Mouse (Mus musculus) limb, embryonic 11.5 days (tissue): ENCODE data around the gene Cpsf6. TPM values are rescaled to one million over a fixed set of nuclear protein-coding genes. Genes with fewer than 3 reads are reported as not detected.

Source experiments
- ATAC-seq: fragments of 200-750 bp; cut with Nextera tagmentation; 2 replicates; pipeline ENCODE4 v1.8.0; 2017; ENCODE audit warnings: low read depth; ENCODE audit not compliant: insufficient number of reproducible peaks, low FRiP score, low TSS enrichment
- DNase-seq: peaks from one replicate; pipeline ENCODE4 v3.0.0-alpha.2; 2015; ENCODE audit warnings: low spot score
- H3K27ac ChIP-seq: fragments of 300-500 bp; sonication (generic); replicated peaks from 2 replicates; pipeline ENCODE4 v1.5.1; 2014; ENCODE audit warnings: low read depth, mild to moderate bottlenecking, low read length
- H3K27me3 ChIP-seq: fragments of 300-500 bp; sonication (generic); 2 replicates; pipeline ENCODE4 v1.6.1; 2014; ENCODE audit warnings: mild to moderate bottlenecking, low read length, mixed read lengths; ENCODE audit not compliant: control insufficient read depth, insufficient read depth
- H3K36me3 ChIP-seq: fragments of 300-500 bp; sonication (generic); 2 replicates; pipeline ENCODE4 v1.6.1; 2014; ENCODE audit warnings: mild to moderate bottlenecking, low read length, moderate library complexity, mixed read lengths; ENCODE audit not compliant: control insufficient read depth, insufficient read depth
- H3K4me1 ChIP-seq: fragments of 300-500 bp; sonication (generic); 2 replicates; pipeline ENCODE4 v1.6.1; 2014; ENCODE audit warnings: low read length, mixed read lengths; ENCODE audit not compliant: control insufficient read depth, insufficient read depth
- H3K4me2 ChIP-seq: fragments of 300-500 bp; sonication (generic); 2 replicates; pipeline ENCODE4 v1.6.1; 2014; ENCODE audit warnings: low read depth, mild to moderate bottlenecking, moderate library complexity; ENCODE audit not compliant: severe bottlenecking
- H3K4me3 ChIP-seq: fragments of 300-500 bp; sonication (generic); 2 replicates; pipeline ENCODE4 v1.5.1; 2014; ENCODE audit warnings: low read depth, low read length
- H3K9ac ChIP-seq: fragments of 300-500 bp; sonication (generic); 2 replicates; pipeline ENCODE4 v1.6.1; 2014; ENCODE audit warnings: mild to moderate bottlenecking, low read length
- H3K9me3 ChIP-seq: fragments of 300-500 bp; sonication (generic); 2 replicates; pipeline ENCODE4 v1.6.1; 2016; ENCODE audit warnings: low read length; ENCODE audit not compliant: control insufficient read depth
- WGBS: fragments of 180-500 bp; shearing (Covaris S2); extraction: QIAGEN DNeasy Blood & Tissue Kit; methylation state at CpG from one replicate; pipeline ENCODE4 v1.1.7; 2014; 5-methylcytosine and 5-hydroxymethylcytosine counted together
- polyA plus RNA-seq: library from polyadenylated mRNA; unstranded; fragments of >200 nt; fragmentation: Nextera tagmentation; extraction: Ambion mirVana; gene quantifications from 2 replicates; pipeline ENCODE4 v1.2.1, GENCODE M21; 2014

Cpsf6 gene
- polyA plus RNA-seq, 1 experiment from 2014 or later: 225 TPM

DNA sequence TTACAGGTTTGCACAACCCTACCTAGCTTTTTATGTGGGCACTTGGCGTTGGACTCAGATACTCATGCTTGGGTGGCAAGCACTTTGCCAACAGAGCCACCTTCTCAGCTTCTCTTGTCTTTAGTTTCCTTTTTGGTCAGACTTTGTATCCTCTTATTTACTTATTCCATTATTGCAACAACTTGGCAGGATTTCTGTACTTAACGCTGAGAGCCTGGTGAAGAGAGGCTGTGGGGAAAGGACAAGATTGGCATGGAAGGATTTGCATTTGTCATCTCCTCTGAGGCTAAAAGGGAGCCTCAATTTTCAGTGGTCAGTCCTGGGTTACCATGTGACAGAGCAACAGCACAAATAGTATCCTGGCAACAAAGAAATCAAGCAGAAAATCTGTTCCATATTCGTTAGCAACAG lies 59.2 kb downstream of the Cpsf6 start:
- Histone ChIP-seq H3K36me3 (no peaks in the 10 kb centered on the region), H3K27ac (no peak overlapping the region), H3K4me3 (no peak overlapping the region), H3K4me1 (no peaks in the 10 kb centered on the region), H3K9me3 (no peaks in the 10 kb centered on the region), H3K9ac (no peak overlapping the region), H3K27me3 (no peaks in the 10 kb centered on the region), H3K4me2 (no peak overlapping the region)
- no peak for ATAC-seq
- no peak for DNase-seq
- WGBS: 86% methylated on average over 3 of the region's 3 CpGs

DNA sequence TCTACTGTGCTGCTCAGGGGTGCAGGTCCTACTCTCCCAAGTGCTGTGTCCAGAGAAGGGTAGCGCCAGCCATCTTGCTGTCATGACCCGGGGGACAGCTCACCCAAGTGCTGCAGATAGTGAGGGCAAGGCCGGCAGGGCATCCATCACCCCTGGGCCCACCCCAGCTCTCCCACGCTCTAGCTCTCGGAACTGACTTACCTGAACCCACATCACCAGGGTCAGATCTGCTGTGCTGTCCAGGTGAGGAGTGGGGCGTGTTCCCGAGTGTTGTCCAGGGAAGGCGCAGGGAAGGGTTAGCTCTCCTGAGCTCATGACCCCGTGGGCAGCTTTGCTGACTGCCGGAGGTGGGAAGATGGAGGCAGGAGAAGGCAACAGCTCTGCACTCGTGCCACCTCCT lies 63.4 kb downstream of the Cpsf6 start:
- ATAC-seq: no peak
- no peaks in the 10 kb centered on the region for H3K36me3 ChIP-seq
- H3K4me3 ChIP-seq: no peak overlapping the region
- no peaks in the 10 kb centered on the region for H3K9me3 ChIP-seq
- DNase-seq: no peak
- H3K27me3 ChIP-seq: no peaks in the 10 kb centered on the region
- H3K27ac ChIP-seq: no peak overlapping the region
- no peaks in the 10 kb centered on the region for H3K4me1 ChIP-seq
- H3K9ac ChIP-seq: no peak overlapping the region
- WGBS: 88% methylated on average over 11 of the region's 11 CpGs
- H3K4me2 ChIP-seq: no peak overlapping the region

DNA sequence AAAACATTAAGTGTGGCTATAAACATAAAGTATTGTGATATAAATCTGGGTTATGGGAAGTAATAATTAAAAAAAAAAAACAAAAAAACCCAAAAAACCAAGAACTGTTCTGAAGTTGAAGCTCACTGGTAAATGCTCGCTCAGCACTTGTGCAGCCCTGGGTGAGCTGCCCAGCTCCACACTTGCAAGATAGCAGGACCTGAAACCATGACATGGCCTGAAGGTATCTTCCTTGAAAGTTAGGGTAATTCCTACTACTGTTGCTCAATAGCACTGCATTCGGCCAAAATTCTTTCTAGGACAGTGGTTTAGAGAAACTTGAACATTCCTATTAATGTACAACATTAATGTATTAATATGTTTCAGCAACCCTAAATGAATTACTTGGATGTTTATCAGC lies 66.7 kb downstream of the Cpsf6 start:
- H3K27me3 ChIP-seq: no peaks in the 10 kb centered on the region
- no peak overlapping the region for H3K27ac ChIP-seq
- no peak overlapping the region for H3K4me3 ChIP-seq
- WGBS: 91% methylated on average over 2 of the region's 2 CpGs
- H3K36me3 ChIP-seq: no peaks in the 10 kb centered on the region
- no peak for ATAC-seq
- no peaks in the 10 kb centered on the region for H3K9me3 ChIP-seq
- no peak for DNase-seq
- H3K9ac ChIP-seq: no peak overlapping the region
- H3K4me2 ChIP-seq: no peak overlapping the region
- no peaks in the 10 kb centered on the region for H3K4me1 ChIP-seq

DNA sequence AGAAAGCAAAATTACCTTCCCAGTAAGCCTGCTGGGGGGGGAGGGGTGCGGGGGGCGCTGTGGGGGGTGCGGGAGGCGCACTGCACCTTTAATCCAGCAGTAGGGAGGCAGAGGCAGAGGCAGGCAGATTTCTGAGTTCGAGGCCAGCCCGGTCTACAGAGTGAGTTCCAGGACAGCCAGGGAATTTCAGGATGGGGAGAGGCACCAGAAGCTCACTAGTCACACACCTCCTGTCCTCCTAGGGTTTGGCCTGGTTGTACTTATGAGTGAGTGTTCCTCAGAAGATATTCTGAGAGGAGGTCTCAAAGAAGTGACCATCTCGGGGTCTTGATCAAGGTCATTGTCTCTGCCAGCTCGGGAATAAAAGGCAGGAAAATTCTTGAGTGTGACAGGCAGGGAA lies 67.6 kb downstream of the Cpsf6 start:
- ATAC-seq (no peak), DNase-seq (no peak)
- 86% methylated on average over 8 of the region's 8 CpGs for WGBS
- Histone ChIP-seq H3K27ac (no peak overlapping the region), H3K4me1 (no peaks in the 10 kb centered on the region), H3K9ac (no peak overlapping the region), H3K4me3 (no peak overlapping the region), H3K4me2 (no peak overlapping the region), H3K27me3 (no peaks in the 10 kb centered on the region), H3K36me3 (no peaks in the 10 kb centered on the region), H3K9me3 (no peaks in the 10 kb centered on the region)

DNA sequence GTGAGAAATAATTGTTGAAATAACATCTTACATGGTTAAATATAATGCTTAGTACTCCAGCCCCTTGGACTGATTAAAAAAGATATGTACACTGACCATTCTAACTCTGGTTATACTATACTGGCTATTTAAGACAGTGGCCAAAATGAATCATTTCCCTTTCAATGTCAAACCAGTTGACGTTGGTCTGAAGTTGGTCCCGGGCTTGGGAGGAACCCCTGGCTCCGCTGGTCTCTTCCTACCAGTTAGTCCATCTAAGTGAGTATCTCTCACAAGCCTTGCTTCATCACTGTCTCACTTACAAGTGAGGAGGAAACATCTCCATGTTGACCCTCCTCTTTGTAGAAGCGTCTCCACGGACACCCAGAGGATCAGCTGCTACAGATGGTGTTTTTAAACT lies 75.4 kb downstream of the Cpsf6 start:
- ATAC-seq (no peak), DNase-seq (no peak)
- WGBS: 89% methylated on average over 5 of the region's 5 CpGs
- Histone ChIP-seq H3K4me1 (no peaks in the 10 kb centered on the region), H3K4me3 (no peak overlapping the region), H3K27ac (no peak overlapping the region), H3K27me3 (no peaks in the 10 kb centered on the region), H3K36me3 (no peaks in the 10 kb centered on the region), H3K9me3 (no peaks in the 10 kb centered on the region), H3K9ac (no peak overlapping the region), H3K4me2 (no peak overlapping the region)

DNA sequence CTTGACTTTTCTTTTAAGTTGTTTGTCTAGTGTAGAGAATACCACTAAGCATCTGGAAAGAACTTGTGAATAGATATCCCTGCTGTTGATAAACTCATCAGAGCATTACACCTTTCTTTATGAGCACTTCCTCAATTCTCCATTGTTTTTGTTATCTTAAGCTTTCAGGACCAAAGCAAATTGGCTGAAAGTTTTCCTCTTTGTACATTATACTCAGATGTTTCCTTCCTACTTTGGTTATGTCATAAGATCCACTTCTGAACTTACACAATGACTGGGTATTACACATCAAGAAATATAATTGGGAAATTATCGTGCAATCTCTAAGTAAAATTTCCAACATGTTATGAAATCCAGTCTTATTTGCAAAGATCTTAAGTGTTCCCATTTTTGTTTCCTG lies 78.1 kb downstream of the Cpsf6 start:
- ATAC-seq (no peak), DNase-seq (no peak)
- Histone ChIP-seq H3K9ac (no peak overlapping the region), H3K4me1 (no peaks in the 10 kb centered on the region), H3K36me3 (no peaks in the 10 kb centered on the region), H3K4me3 (no peak overlapping the region), H3K27me3 (no peaks in the 10 kb centered on the region), H3K9me3 (no peaks in the 10 kb centered on the region), H3K4me2 (no peak overlapping the region), H3K27ac (no peak overlapping the region)
- WGBS: 94% methylated on average over 1 of the region's 1 CpGs

DNA sequence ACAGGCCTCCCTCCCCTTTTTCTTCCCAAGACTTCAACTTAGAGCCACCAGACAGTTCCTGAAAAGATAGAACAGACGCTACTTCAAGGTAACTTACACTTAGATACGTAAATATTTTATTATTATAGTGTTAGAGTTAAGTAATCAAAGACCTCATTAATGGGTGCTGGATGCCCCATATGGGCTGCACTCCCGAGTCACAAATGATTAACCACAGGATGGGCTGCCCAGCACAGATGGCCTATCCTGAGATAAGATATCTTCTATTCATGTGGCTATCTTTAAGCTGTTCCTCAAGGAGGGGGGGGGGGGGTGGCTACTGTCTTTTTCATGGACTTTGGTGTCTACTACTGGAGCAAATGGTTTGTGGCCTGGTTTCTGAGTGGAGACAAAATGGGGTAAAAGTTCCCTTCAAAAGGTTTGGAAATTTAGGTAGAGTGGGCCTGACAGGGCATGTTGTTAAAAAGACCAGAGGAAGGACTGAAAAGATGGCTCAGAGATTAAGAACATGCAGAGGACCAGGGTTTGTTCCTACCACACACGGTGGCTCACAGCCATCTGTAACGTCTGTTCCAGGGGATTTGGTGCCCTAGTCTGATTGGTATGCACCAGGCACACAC lies 79.8 kb downstream of the Cpsf6 start:
- Histone ChIP-seq H3K27me3 (no peaks in the 10 kb centered on the region), H3K4me1 (no peaks in the 10 kb centered on the region), H3K36me3 (no peaks in the 10 kb centered on the region), H3K4me3 (no peak overlapping the region), H3K9me3 (no peaks in the 10 kb centered on the region), H3K27ac (no peak overlapping the region), H3K9ac (no peak overlapping the region), H3K4me2 (no peak overlapping the region)
- ATAC-seq: no peak
- WGBS: 80% methylated on average over 5 of the region's 5 CpGs
- DNase-seq: no peak

DNA sequence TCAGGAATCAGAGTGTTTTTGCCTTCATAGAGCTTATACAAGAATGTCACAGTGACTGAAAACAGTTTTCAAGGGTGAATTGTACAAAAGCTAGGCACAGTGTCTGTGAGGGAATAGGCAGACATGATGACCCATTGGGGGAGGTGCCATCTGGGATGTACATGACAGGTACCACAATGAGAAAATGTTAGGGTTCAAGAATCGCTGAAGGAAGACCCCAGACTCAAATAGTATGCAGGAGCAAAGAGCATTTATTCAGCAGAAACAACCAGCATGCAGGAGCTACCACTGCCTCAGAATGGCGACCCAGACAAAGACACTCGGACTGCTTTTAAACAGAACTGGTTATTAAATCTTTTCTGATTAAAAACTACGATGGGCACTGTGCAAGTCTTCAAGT lies 80.7 kb downstream of the Cpsf6 start:
- 79% methylated on average over 4 of the region's 4 CpGs for WGBS
- no peak overlapping the region for H3K9ac ChIP-seq
- no peaks in the 10 kb centered on the region for H3K27me3 ChIP-seq
- H3K4me2 ChIP-seq: no peak overlapping the region
- H3K4me1 ChIP-seq: no peaks in the 10 kb centered on the region
- no peak overlapping the region for H3K4me3 ChIP-seq
- no peaks in the 10 kb centered on the region for H3K36me3 ChIP-seq
- no peak overlapping the region for H3K27ac ChIP-seq
- no peaks in the 10 kb centered on the region for H3K9me3 ChIP-seq
- DNase-seq (no peak), ATAC-seq (no peak)

DNA sequence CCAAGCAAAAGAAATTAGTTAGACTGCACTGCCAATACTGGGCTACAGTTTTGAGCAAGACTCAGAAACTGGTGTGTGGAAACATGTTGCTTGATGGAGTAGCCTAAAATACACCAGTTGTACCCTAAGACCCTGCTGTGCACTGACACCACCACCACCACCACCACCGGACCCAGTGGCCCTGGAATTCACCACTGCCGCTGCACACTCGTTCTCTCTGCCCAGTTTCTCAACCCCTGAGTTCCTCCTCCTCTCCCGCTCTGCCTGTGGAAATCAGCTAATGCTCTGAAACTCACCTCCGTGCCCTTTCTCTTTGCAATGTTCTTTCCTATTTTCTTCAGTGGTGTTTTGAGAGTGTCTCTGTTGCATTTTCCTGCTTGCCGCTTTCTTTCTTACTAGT lies 81.5 kb downstream of the Cpsf6 start:
- Histone ChIP-seq H3K27ac (no peak overlapping the region), H3K36me3 (no peaks in the 10 kb centered on the region), H3K9me3 (no peaks in the 10 kb centered on the region), H3K9ac (no peak overlapping the region), H3K4me3 (no peak overlapping the region), H3K27me3 (no peaks in the 10 kb centered on the region), H3K4me1 (no peaks in the 10 kb centered on the region), H3K4me2 (no peak overlapping the region)
- 80% methylated on average over 6 of the region's 6 CpGs for WGBS
- no peak for DNase-seq
- no peak for ATAC-seq
